Mouse (Mus musculus): ENCODE results near the gene Mrtfb.

DNA sequence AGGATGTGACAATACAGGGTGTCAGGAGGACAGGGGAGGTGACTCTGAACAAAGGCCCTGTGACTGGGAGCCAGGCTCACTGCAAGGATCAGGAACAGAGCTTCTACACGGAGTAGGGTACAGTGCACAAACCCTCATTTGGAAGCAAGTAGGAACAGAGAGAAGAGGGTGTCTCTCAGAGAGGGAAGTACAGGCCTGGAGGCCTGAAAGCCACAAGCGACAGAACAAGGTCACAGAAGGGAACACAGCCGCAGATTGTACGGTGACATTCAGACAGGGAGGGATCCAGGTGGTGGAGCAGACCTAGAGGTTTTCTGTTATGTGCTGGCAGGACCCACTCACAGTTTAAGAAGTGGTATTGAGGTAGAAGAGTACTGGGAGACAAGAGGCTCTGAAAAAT, 17.2 kb upstream of the Mrtfb start:
- TF ChIP-seq CTCF (conservative IDR thresholded peaks at IDR 0.05; ENCODE audit: low read length) (no peak), NANOG (IDR thresholded peaks at IDR 0.05; ENCODE audit: borderline replicate concordance, low read length) (no peak)
